12 mouse cellular contexts compared by ENCODE assay signal in genomic region chr12:32921532-32922131, GRCm38 (mm10). TPM values are rescaled to one million over a fixed set of nuclear protein-coding genes. Genes with fewer than 3 reads are reported as not detected.
DNase-seq lines count a peak whose midpoint lies in the region; ATAC-seq and TF ChIP-seq lines count a peak whose summit lies in the region.
"Had no signal": no experiment of that assay in that cellular context is flagged by ENCODE, and none has a peak within 500 bp of the region (broad histone marks: within the 10 kb centered on the region; RNA-seq: fewer than 3 reads in every experiment).

No protein-coding gene starts in this region.

- no peak for TF ChIP-seq CTCF in forebrain, postnatal 0 days (IDR thresholded peaks at IDR 0.05; ENCODE audit: low read depth)

- no peaks in the 10 kb centered on the region for H3K27me3 ChIP-seq in forebrain, embryonic 13.5 days
- H3K27me3 ChIP-seq in forebrain, postnatal 0 days (ENCODE audit: insufficient read depth, low read length) = no peaks in the 10 kb centered on the region
- H3K27me3 ChIP-seq in kidney, embryonic 14.5 days (ENCODE audit: control insufficient read depth, insufficient read depth, low read length) = no peaks in the 10 kb centered on the region
- no peaks in the 10 kb centered on the region for H3K27me3 ChIP-seq in midbrain, embryonic 14.5 days (ENCODE audit: control insufficient read depth, insufficient read depth, low read length)
- no peaks in the 10 kb centered on the region for H3K27me3 ChIP-seq in midbrain, embryonic 11.5 days (ENCODE audit: control insufficient read depth, insufficient read depth, low read length)
- H3K27me3 ChIP-seq in midbrain, embryonic 16.5 days (ENCODE audit: control insufficient read depth, insufficient read depth, low read depth, low read length) = no peaks in the 10 kb centered on the region
- H3K27me3 ChIP-seq: limb, embryonic 12.5 days had no signal

- intact Hi-C loops in left cerebral cortex, postnatal 14 days (cut with DNase I) = loop anchor here (10.0 kb wide), 1 partner anchor 343 kb away; no protein-coding TSS in a partner anchor

- no peak overlapping the region for H3K4me3 ChIP-seq in forebrain, embryonic 13.5 days
- H3K4me3 ChIP-seq in forebrain, postnatal 0 days (ENCODE audit: low read depth, low read length) = no peak overlapping the region
- no peak overlapping the region for H3K4me3 ChIP-seq in kidney, embryonic 14.5 days (ENCODE audit: low read length)
- H3K4me3 ChIP-seq in midbrain, embryonic 14.5 days (replicated peaks; ENCODE audit: low read depth, low read length) = no peak overlapping the region
- no peak overlapping the region for H3K4me3 ChIP-seq in midbrain, embryonic 11.5 days (ENCODE audit: low read depth, low read length)
- no peak overlapping the region for H3K4me3 ChIP-seq in midbrain, embryonic 16.5 days (ENCODE audit: low read depth, low read length)
- H3K4me3 ChIP-seq: limb, embryonic 12.5 days had no signal

- 0 out of 2 replicates have a peak, but pooled peaks have one; percentile 19 for ATAC-seq in forebrain, embryonic 13.5 days
- no peak for ATAC-seq in forebrain, postnatal 0 days
- ATAC-seq in kidney, embryonic 14.5 days (ENCODE audit: low FRiP score, low TSS enrichment) = peak; percentile 51; the same call in 1 of the 2 replicates
- ATAC-seq in midbrain, embryonic 14.5 days (ENCODE audit: low FRiP score, low TSS enrichment) = peak; percentile 15; the same call in 1 of the 2 replicates
- ATAC-seq in midbrain, embryonic 11.5 days (ENCODE audit: low FRiP score) = no peak
- peak; percentile 33 for ATAC-seq in midbrain, embryonic 16.5 days

- no peaks in the 10 kb centered on the region for H3K36me3 ChIP-seq in forebrain, embryonic 13.5 days (ENCODE audit: poor library complexity, severe bottlenecking)
- H3K36me3 ChIP-seq in forebrain, postnatal 0 days (ENCODE audit: insufficient read depth) = no peaks in the 10 kb centered on the region
- no peaks in the 10 kb centered on the region for H3K36me3 ChIP-seq in kidney, embryonic 14.5 days (ENCODE audit: control insufficient read depth, insufficient read depth, low read length)
- no peaks in the 10 kb centered on the region for H3K36me3 ChIP-seq in midbrain, embryonic 14.5 days (ENCODE audit: control insufficient read depth, insufficient read depth, low read length)
- no peaks in the 10 kb centered on the region for H3K36me3 ChIP-seq in midbrain, embryonic 11.5 days (ENCODE audit: control insufficient read depth, insufficient read depth, low read length)
- H3K36me3 ChIP-seq in midbrain, embryonic 16.5 days (ENCODE audit: control insufficient read depth, insufficient read depth, low read length) = no peaks in the 10 kb centered on the region
- H3K36me3 ChIP-seq: limb, embryonic 12.5 days had no signal

- H3K4me1 ChIP-seq in forebrain, embryonic 13.5 days = peaks cover 10% of the 10 kb centered on the region
- H3K4me1 ChIP-seq in forebrain, postnatal 0 days (ENCODE audit: insufficient read depth) = peaks cover 9% of the 10 kb centered on the region
- H3K4me1 ChIP-seq in kidney, embryonic 14.5 days (ENCODE audit: control insufficient read depth, insufficient read depth, low read length) = no peaks in the 10 kb centered on the region
- H3K4me1 ChIP-seq in midbrain, embryonic 14.5 days (ENCODE audit: control insufficient read depth, insufficient read depth, low read length) = peaks cover 10% of the 10 kb centered on the region
- H3K4me1 ChIP-seq in midbrain, embryonic 11.5 days (ENCODE audit: control insufficient read depth, insufficient read depth, low read length) = peaks cover 8% of the 10 kb centered on the region; the same call in 1 of the 2 replicates
- peaks cover 11% of the 10 kb centered on the region for H3K4me1 ChIP-seq in midbrain, embryonic 16.5 days (ENCODE audit: control insufficient read depth, insufficient read depth, low read length)

- no peak for DNase-seq in forebrain, postnatal 0 days
- DNase-seq in kidney, postnatal 14 days = no peak
- DNase-seq in midbrain, embryonic 14.5 days = no peak
- DNase-seq in midbrain, embryonic 11.5 days (ENCODE audit: low spot score, missing footprints) = no peak
- DNase-seq in left cerebral cortex, postnatal 14 days (ENCODE audit: low spot score in 2 of 2) = no peak
- DNase-seq: cerebellum, adult 18-20 months; gastrocnemius, postnatal 36 days; lung, embryonic 14.5 days had no signal

- WGBS in forebrain, embryonic 13.5 days = 96% methylated on average over 7 of the region's 7 CpGs
- 95% methylated on average over 7 of the region's 7 CpGs for WGBS in forebrain, postnatal 0 days
- WGBS in kidney, embryonic 14.5 days = 93% methylated on average over 7 of the region's 7 CpGs
- WGBS in midbrain, embryonic 14.5 days = 95% methylated on average over 7 of the region's 7 CpGs
- 93% methylated on average over 7 of the region's 7 CpGs for WGBS in midbrain, embryonic 11.5 days
- 95% methylated on average over 7 of the region's 7 CpGs for WGBS in midbrain, embryonic 16.5 days

- H3K9me3 ChIP-seq in forebrain, embryonic 13.5 days (replicated peaks) = no peaks in the 10 kb centered on the region
- H3K9me3 ChIP-seq in forebrain, postnatal 0 days (ENCODE audit: low read length) = no peaks in the 10 kb centered on the region
- H3K9me3 ChIP-seq in kidney, embryonic 14.5 days (ENCODE audit: control insufficient read depth, low read length) = no peaks in the 10 kb centered on the region
- no peaks in the 10 kb centered on the region for H3K9me3 ChIP-seq in midbrain, embryonic 14.5 days (ENCODE audit: control insufficient read depth, low read length)
- no peaks in the 10 kb centered on the region for H3K9me3 ChIP-seq in midbrain, embryonic 11.5 days (ENCODE audit: control insufficient read depth, low read length)
- no peaks in the 10 kb centered on the region for H3K9me3 ChIP-seq in midbrain, embryonic 16.5 days (replicated peaks; ENCODE audit: control insufficient read depth, low read length, poor library complexity, severe bottlenecking)
- H3K9me3 ChIP-seq: limb, embryonic 12.5 days had no signal

- H3K4me2 ChIP-seq in forebrain, embryonic 13.5 days = no peak overlapping the region
- H3K4me2 ChIP-seq in forebrain, postnatal 0 days (ENCODE audit: low read depth) = no peak overlapping the region
- H3K4me2 ChIP-seq in kidney, embryonic 14.5 days (replicated peaks; ENCODE audit: low read depth, low read length) = no peak overlapping the region
- H3K4me2 ChIP-seq in midbrain, embryonic 14.5 days (ENCODE audit: low read length) = no peak overlapping the region
- H3K4me2 ChIP-seq in midbrain, embryonic 11.5 days = no peak overlapping the region
- no peak overlapping the region for H3K4me2 ChIP-seq in midbrain, embryonic 16.5 days (ENCODE audit: low read length)
- H3K4me2 ChIP-seq: limb, embryonic 12.5 days; lung, embryonic 14.5 days had no signal

- no peak overlapping the region for H3K9ac ChIP-seq in forebrain, embryonic 13.5 days
- H3K9ac ChIP-seq in forebrain, postnatal 0 days = no peak overlapping the region
- H3K9ac ChIP-seq in kidney, embryonic 14.5 days (ENCODE audit: low read depth, low read length) = no peak overlapping the region
- H3K9ac ChIP-seq in midbrain, embryonic 14.5 days (replicated peaks; ENCODE audit: low read length) = no peak overlapping the region
- no peak overlapping the region for H3K9ac ChIP-seq in midbrain, embryonic 11.5 days (ENCODE audit: low read length)
- H3K9ac ChIP-seq in midbrain, embryonic 16.5 days (ENCODE audit: low read depth, low read length) = no peak overlapping the region
- H3K9ac ChIP-seq: limb, embryonic 12.5 days; lung, embryonic 14.5 days had no signal

- H3K27ac ChIP-seq in forebrain, embryonic 13.5 days = no peak overlapping the region
- no peak overlapping the region for H3K27ac ChIP-seq in forebrain, postnatal 0 days (ENCODE audit: low read depth, low read length)
- H3K27ac ChIP-seq in kidney, embryonic 14.5 days (ENCODE audit: low read depth, low read length) = no peak overlapping the region
- no peak overlapping the region for H3K27ac ChIP-seq in midbrain, embryonic 14.5 days (replicated peaks; ENCODE audit: low read depth, low read length)
- no peak overlapping the region for H3K27ac ChIP-seq in midbrain, embryonic 11.5 days (ENCODE audit: low read depth, low read length)
- H3K27ac ChIP-seq in midbrain, embryonic 16.5 days (ENCODE audit: low read length) = no peak overlapping the region
- H3K27ac ChIP-seq: limb, embryonic 12.5 days had no signal

RNA-seq across cellular contexts. Expression of gene Sypl, which starts 32.1 kb away (rescaled TPM):
- 41.1 and 41.2 TPM in 2 replicates for polyA plus RNA-seq in forebrain, embryonic 13.5 days (2015; fragmentation: Nextera tagmentation; extraction: Ambion mirVana)
- total RNA-seq in forebrain, postnatal 0 days (2014; rRNA removed) = 18.5 and 21.3 TPM in 2 replicates
- polyA plus RNA-seq in forebrain, postnatal 0 days (2015; fragmentation: Nextera tagmentation; extraction: Ambion mirVana) = 35.2 and 40.1 TPM in 2 replicates
- 104 and 135 TPM in 2 replicates for polyA plus RNA-seq in kidney, embryonic 14.5 days (2014; fragmentation: Nextera tagmentation; extraction: Ambion mirVana)
- 34.2 and 39.4 TPM in 2 replicates for polyA plus RNA-seq in midbrain, embryonic 14.5 days (2014; fragmentation: Nextera tagmentation; extraction: Ambion mirVana)
- 45.3 and 52.8 TPM in 2 replicates for polyA plus RNA-seq in midbrain, embryonic 11.5 days (2014; fragmentation: Nextera tagmentation; extraction: Ambion mirVana)
- 36.1 and 37.5 TPM in 2 replicates for polyA plus RNA-seq in midbrain, embryonic 16.5 days (2015; fragmentation: Nextera tagmentation; extraction: Ambion mirVana)
- 10 to 100 TPM; 31.7 to 34.7 TPM for total RNA-seq in left cerebral cortex, postnatal 14 days (2021)

Comparison
In these comparisons a context has a peak if more than half of its experiments do, and no peak if none do; other contexts are left out.
1. ATAC-seq: peak in forebrain, embryonic 13.5 days (single experiment), kidney, embryonic 14.5 days (single experiment), midbrain, embryonic 14.5 days (single experiment) and midbrain, embryonic 16.5 days (single experiment); none in forebrain, postnatal 0 days (single experiment) and midbrain, embryonic 11.5 days (single experiment).